ENCODE assay signal across 15 mouse cellular contexts in genomic region chrX:52972680-52973079, GRCm38 (mm10).
"Had no signal": no experiment of that assay in that cellular context is flagged by ENCODE, and none has a peak within 500 bp of the region (broad histone marks: within the 10 kb centered on the region; RNA-seq: fewer than 3 reads in every experiment).

No protein-coding gene starts in this region.

- H3K4me3 ChIP-seq: layer of hippocampus, adult 2 months; left cerebral cortex, adult 2 months; limb, embryonic 10.5 days; midbrain, embryonic 13.5 days; neural tube, embryonic 12.5 days; stomach, embryonic 15.5 days had no signal

- H3K27ac ChIP-seq: layer of hippocampus, adult 2 months; left cerebral cortex, adult 2 months; limb, embryonic 10.5 days; midbrain, embryonic 13.5 days; neural tube, embryonic 12.5 days; stomach, embryonic 15.5 days had no signal

- H3K4me2 ChIP-seq: midbrain, embryonic 13.5 days; neural tube, embryonic 12.5 days; stomach, embryonic 15.5 days had no signal

- ATAC-seq: midbrain, embryonic 13.5 days had no signal

- H3K27me3 ChIP-seq: midbrain, embryonic 13.5 days; neural tube, embryonic 12.5 days; stomach, embryonic 15.5 days had no signal

- H3K36me3 ChIP-seq: limb, embryonic 10.5 days; midbrain, embryonic 13.5 days; neural tube, embryonic 12.5 days; stomach, embryonic 15.5 days had no signal

- DNase-seq: kidney, adult 11 months; kidney, adult 9 months; kidney, postnatal 10 days; kidney, postnatal 4 days; lung, adult 18-20 months; retina, postnatal 1 day; right cerebral cortex, postnatal 4 days; spleen, adult 18-20 months; thymus, postnatal 4 days had no signal

- H3K9me3 ChIP-seq: limb, embryonic 10.5 days; midbrain, embryonic 13.5 days; neural tube, embryonic 12.5 days; stomach, embryonic 15.5 days had no signal

- H3K4me1 ChIP-seq: limb, embryonic 10.5 days; midbrain, embryonic 13.5 days; neural tube, embryonic 12.5 days; stomach, embryonic 15.5 days had no signal

- H3K9ac ChIP-seq: midbrain, embryonic 13.5 days; neural tube, embryonic 12.5 days; stomach, embryonic 15.5 days had no signal
